Mouse (Mus musculus): Measurements from ENCODE around the gene Dph2. TPM values are rescaled to one million over a fixed set of nuclear protein-coding genes. Genes with fewer than 3 reads are reported as not detected.

Dph2 gene
- polyA plus RNA-seq, 2 experiments, result 17.0 to 18.4 TPM

DNA sequence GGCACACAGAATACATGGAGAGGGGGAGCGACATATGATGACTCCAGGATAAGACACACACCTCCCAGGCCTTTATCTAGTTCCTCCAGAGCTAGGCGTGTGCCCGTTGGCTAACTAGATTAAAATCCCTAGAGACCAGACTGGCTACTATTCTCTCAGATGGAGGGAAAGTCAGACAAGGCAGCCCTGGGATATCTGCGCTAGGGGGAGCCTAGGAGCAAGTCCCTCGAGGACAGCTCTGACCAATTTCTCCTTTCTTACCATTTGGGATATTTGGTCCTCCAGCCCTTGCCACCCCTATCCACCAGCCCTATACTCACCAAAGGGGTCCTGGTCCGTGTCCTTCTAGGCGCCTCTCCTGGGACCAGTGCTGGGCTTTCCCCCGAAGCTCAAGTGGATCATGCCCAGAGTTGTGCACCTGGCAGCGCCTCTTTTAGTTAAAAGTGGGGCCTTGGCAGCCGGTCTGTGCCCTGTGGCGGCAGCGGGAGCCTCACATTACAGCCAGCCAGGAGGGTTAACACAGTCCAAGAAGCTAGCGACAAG, 36.9 kb upstream of the Dph2 start:
- H3K27me3 ChIP-seq (ENCODE audit: control insufficient read depth, insufficient read depth, low read length), result peaks cover 26% of the 10 kb centered on the region
- H3K36me3 ChIP-seq (ENCODE audit: control insufficient read depth, insufficient read depth, low read length), result peaks cover 9% of the 10 kb centered on the region
- ATAC-seq (ENCODE audit: low FRiP score, low read depth) (no peak), DNase-seq (ENCODE audit: low spot score) (peak; percentile 43)
- peak overlapping the region; percentile 46 for H3K4me3 ChIP-seq (replicated peaks; ENCODE audit: low read length)
- H3K9me3 ChIP-seq (ENCODE audit: control insufficient read depth, low read length), result no peaks in the 10 kb centered on the region
- 2% methylated on average over 13 of the region's 13 CpGs for WGBS
- H3K4me1 ChIP-seq (ENCODE audit: control insufficient read depth, insufficient read depth, low read length), result peaks cover 24% of the 10 kb centered on the region
- peak overlapping the region; percentile 55 for H3K9ac ChIP-seq (ENCODE audit: low read depth, low read length, severe bottlenecking)
- H3K4me2 ChIP-seq (replicated peaks; ENCODE audit: low read depth, low read length, severe bottlenecking), result peak overlapping the region; percentile 89
- H3K27ac ChIP-seq (replicated peaks; ENCODE audit: low read depth, low read length), result peak overlapping the region; percentile 55
- TF ChIP-seq POLR2A (IDR thresholded peaks at IDR 0.05; ENCODE audit: borderline replicate concordance, extremely low read depth, insufficient read depth, insufficient read length), result no peak

DNA sequence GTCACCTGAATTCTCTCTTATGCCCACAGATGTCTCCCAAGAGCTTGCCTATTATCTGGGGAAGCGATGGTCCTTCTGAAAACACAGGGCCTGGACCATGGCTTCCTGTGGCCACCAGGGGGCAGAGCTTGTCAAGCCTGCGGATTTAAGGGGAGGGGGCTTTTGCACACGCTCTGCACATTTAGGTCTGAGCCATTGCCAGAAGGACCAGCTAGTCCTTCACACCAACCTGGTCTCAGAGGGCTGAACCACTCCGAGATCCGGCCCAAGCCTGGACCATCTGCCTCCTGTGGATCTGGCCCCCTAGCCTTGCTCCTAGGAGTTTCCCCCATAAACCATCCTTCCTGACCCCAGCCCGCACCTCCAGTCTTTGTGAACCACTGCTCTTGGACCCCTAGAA, 36.4 kb upstream of the Dph2 start:
- Histone ChIP-seq H3K27me3 (ENCODE audit: control insufficient read depth, insufficient read depth, low read length) (peaks cover 26% of the 10 kb centered on the region), H3K4me3 (replicated peaks; ENCODE audit: low read length) (peak overlapping the region; percentile 46), H3K4me2 (replicated peaks; ENCODE audit: low read depth, low read length, severe bottlenecking) (peak overlapping the region; percentile 89), H3K9me3 (ENCODE audit: control insufficient read depth, low read length) (no peaks in the 10 kb centered on the region), H3K36me3 (ENCODE audit: control insufficient read depth, insufficient read depth, low read length) (peaks cover 9% of the 10 kb centered on the region), H3K27ac (replicated peaks; ENCODE audit: low read depth, low read length) (no peak overlapping the region), H3K9ac (ENCODE audit: low read depth, low read length, severe bottlenecking) (no peak overlapping the region), H3K4me1 (ENCODE audit: control insufficient read depth, insufficient read depth, low read length) (peaks cover 24% of the 10 kb centered on the region)
- no peak for TF ChIP-seq POLR2A (IDR thresholded peaks at IDR 0.05; ENCODE audit: borderline replicate concordance, extremely low read depth, insufficient read depth, insufficient read length)
- WGBS, result 16% methylated on average over 6 of the region's 6 CpGs
- DNase-seq (ENCODE audit: low spot score) (peak; percentile 55), ATAC-seq (ENCODE audit: low FRiP score, low read depth) (peak; percentile 37; the same call in 1 of the 2 replicates)

DNA sequence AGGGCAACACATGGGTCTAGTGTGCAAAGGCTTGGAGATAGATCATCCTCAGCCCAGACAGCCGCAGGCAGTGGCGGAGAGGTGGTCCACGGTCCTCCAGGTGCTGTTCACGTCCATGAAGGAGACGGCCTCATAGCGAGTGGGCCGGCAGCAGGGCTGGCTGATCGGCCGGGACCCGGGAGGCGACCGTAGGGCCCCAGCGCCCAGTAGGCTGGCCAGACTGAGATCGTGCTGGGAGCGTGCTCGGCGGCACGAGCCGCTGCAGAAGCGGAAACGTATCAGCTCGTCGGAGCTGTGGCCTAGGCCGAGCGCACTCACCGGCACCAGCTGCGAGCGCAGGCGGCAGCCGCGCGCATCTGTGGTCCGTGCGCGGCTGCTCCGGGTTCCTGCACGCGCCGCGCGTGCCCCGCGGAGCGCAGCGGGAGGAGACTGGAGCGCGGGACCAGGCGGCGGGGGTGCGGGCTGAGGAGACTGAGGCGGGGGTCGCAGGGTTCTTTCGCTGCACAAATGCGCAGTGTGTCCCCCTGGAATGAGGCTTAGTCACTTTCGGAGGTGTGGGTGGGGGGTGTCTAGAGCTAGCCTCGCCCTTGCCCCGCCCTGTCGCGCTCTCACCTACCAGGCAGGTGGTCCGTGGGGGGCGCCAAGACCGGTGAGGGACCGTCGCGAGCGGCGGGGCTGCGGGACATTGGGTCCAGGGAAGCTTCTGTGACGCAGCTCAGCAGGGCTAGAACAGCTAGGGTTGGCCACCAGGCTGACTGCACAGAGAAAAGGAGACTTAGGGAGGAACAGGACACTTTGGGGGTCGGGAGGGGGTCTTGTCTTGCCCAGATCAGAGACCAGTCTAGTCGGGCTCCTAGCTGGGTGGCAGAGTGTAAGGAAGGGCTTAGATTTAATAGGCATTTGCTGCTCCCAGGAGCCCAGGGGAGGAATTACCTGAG, 35.0 kb upstream of the Dph2 start:
- WGBS, result 1% methylated on average over 59 of the region's 71 CpGs

GRCm38 (mm10) chr4:117924916-117925315, 33.1 kb upstream of the Dph2 start:
- Histone ChIP-seq H3K36me3 (ENCODE audit: control insufficient read depth, insufficient read depth, low read length) (no peaks in the 10 kb centered on the region), H3K27me3 (ENCODE audit: control insufficient read depth, insufficient read depth, low read length) (peaks cover 26% of the 10 kb centered on the region), H3K9ac (ENCODE audit: low read depth, low read length, severe bottlenecking) (no peak overlapping the region), H3K4me1 (ENCODE audit: control insufficient read depth, insufficient read depth, low read length) (peaks cover 24% of the 10 kb centered on the region), H3K4me3 (replicated peaks; ENCODE audit: low read length) (no peak overlapping the region), H3K27ac (replicated peaks; ENCODE audit: low read depth, low read length) (no peak overlapping the region), H3K4me2 (replicated peaks; ENCODE audit: low read depth, low read length, severe bottlenecking) (no peak overlapping the region), H3K9me3 (ENCODE audit: control insufficient read depth, low read length) (no peaks in the 10 kb centered on the region)
- ATAC-seq (ENCODE audit: low FRiP score, low read depth) (no peak), DNase-seq (ENCODE audit: low spot score) (no peak)
- WGBS, result 68% methylated on average over 5 of the region's 6 CpGs
- no peak for TF ChIP-seq POLR2A (IDR thresholded peaks at IDR 0.05; ENCODE audit: borderline replicate concordance, extremely low read depth, insufficient read depth, insufficient read length)

More for the DNA sequence above, 35.0 kb upstream of the Dph2 start:
- Histone ChIP-seq H3K4me2 (replicated peaks; ENCODE audit: low read depth, low read length, severe bottlenecking) (peak overlapping the region; percentile 94), H3K4me1 (ENCODE audit: control insufficient read depth, insufficient read depth, low read length) (peaks cover 24% of the 10 kb centered on the region), H3K27ac (replicated peaks; ENCODE audit: low read depth, low read length) (no peak overlapping the region), H3K9ac (ENCODE audit: low read depth, low read length, severe bottlenecking) (peak overlapping the region; percentile 55), H3K27me3 (ENCODE audit: control insufficient read depth, insufficient read depth, low read length) (peaks cover 26% of the 10 kb centered on the region), H3K4me3 (replicated peaks; ENCODE audit: low read length) (peak overlapping the region; percentile 42), H3K36me3 (ENCODE audit: control insufficient read depth, insufficient read depth, low read length) (peaks cover under 1% of the 10 kb centered on the region; the same call in 1 of the 2 replicates), H3K9me3 (ENCODE audit: control insufficient read depth, low read length) (no peaks in the 10 kb centered on the region)
- TF ChIP-seq POLR2A (IDR thresholded peaks at IDR 0.05; ENCODE audit: borderline replicate concordance, extremely low read depth, insufficient read depth, insufficient read length), result no peak
- ATAC-seq (ENCODE audit: low FRiP score, low read depth), result peak; percentile 64
- peak; percentile 53 for DNase-seq (ENCODE audit: low spot score)

DNA sequence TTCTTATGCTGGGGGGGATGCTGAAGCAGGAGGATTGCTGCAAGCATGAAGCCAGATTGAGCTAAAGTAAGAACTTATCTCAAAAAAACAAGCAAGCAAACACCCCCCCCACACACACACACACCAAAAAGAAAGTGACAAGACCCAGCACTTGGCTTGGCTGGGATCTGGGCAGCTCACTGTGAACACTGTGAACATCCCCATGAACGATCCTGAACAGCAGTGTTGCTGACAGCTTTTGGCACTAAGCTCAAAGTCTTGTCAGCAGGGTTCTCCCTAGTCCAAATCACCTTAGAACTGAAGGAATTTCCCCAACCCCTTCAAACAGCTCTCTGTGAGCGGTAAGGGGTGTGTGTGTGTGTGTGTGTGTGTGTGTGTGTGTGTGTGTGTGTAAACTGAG, 31.6 kb upstream of the Dph2 start:
- H3K9ac ChIP-seq (ENCODE audit: low read depth, low read length, severe bottlenecking), result no peak overlapping the region
- ATAC-seq (ENCODE audit: low FRiP score, low read depth), result no peak
- H3K27ac ChIP-seq (replicated peaks; ENCODE audit: low read depth, low read length), result no peak overlapping the region
- TF ChIP-seq POLR2A (IDR thresholded peaks at IDR 0.05; ENCODE audit: borderline replicate concordance, extremely low read depth, insufficient read depth, insufficient read length), result no peak
- no peak for DNase-seq (ENCODE audit: low spot score)
- no peaks in the 10 kb centered on the region for H3K9me3 ChIP-seq (ENCODE audit: control insufficient read depth, low read length)
- no peak overlapping the region for H3K4me2 ChIP-seq (replicated peaks; ENCODE audit: low read depth, low read length, severe bottlenecking)
- peaks cover 17% of the 10 kb centered on the region for H3K4me1 ChIP-seq (ENCODE audit: control insufficient read depth, insufficient read depth, low read length)
- no peaks in the 10 kb centered on the region for H3K36me3 ChIP-seq (ENCODE audit: control insufficient read depth, insufficient read depth, low read length)
- no peak overlapping the region for H3K4me3 ChIP-seq (replicated peaks; ENCODE audit: low read length)
- peaks cover 26% of the 10 kb centered on the region for H3K27me3 ChIP-seq (ENCODE audit: control insufficient read depth, insufficient read depth, low read length)
- WGBS, result 54% methylated on average over 2 of the region's 2 CpGs
